Mouse (Mus musculus) megakaryocyte progenitor cell, adult 5-6 weeks (primary cell): Measurements from ENCODE around the gene Ifi35. TPM values are rescaled to one million over a fixed set of nuclear protein-coding genes. Genes with fewer than 3 reads are reported as not detected.
"Not testable (repeated sequence)": the region's sequence is repeated elsewhere in the genome, so short reads cannot be mapped to it uniquely, and the experiment has no call there.

Experiments
- ATAC-seq: replicated peaks from 2 replicates; pipeline ENCODE4 v1.8.0; 2016; ENCODE audit warnings: mild to moderate bottlenecking, moderate TSS enrichment, inconsistent platforms; ENCODE audit not compliant: poor library complexity
- total RNA-seq, 2 experiments: library from RNA; stranded (forward) in 1 of 2; stranded (reverse) in 1 of 2; fragments of 157-497, 149-512 nt in 1 of 2; fragments of 200-1000 nt in 1 of 2; gene quantifications; 2 replicates each; pipeline versions ENCODE4 v1.2.3 to v1.2.4; 2015 to 2017

The Ifi35 gene
- total RNA-seq (2015) (27.2 and 31.7 TPM in 2 replicates), total RNA-seq (2017) (31.1 and 32.6 TPM in 2 replicates)

DNA sequence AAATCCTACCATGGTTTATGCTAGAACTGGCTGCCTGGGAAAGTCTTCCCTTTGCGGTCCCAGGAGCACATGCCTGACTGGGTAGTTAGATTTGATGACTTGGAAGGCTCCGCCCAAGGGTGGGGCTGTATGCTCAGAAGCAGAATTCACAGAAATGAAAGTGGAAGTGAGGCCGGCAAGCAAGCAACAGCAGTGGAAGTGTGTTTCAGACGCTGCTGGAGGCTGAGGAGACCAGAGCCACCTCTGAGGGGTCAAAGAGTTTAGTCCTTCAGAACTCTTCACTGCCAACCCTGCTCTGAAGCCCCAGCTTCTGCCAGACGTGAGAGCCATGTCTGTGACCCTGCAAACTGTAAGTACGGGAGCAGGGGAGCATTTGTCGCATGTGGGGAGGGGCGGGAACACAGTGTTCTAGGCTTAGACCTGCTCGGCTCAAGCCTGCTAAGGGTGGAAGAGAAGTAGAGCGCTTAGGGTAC is at the start of gene Ifi35:
Ifi35 (plus strand) TSS at position 134 of the 473 bp plus-strand sequence.
- ATAC-seq = peak; percentile 84

GRCm38 (mm10) chr11:101415306-101415705 is 32.9 kb upstream of the Ifi35 start:
- no peak for ATAC-seq

GRCm38 (mm10) chr11:101416433-101417100 is 31.6 kb upstream of the Ifi35 start:
- ATAC-seq = peak; percentile 76

DNA sequence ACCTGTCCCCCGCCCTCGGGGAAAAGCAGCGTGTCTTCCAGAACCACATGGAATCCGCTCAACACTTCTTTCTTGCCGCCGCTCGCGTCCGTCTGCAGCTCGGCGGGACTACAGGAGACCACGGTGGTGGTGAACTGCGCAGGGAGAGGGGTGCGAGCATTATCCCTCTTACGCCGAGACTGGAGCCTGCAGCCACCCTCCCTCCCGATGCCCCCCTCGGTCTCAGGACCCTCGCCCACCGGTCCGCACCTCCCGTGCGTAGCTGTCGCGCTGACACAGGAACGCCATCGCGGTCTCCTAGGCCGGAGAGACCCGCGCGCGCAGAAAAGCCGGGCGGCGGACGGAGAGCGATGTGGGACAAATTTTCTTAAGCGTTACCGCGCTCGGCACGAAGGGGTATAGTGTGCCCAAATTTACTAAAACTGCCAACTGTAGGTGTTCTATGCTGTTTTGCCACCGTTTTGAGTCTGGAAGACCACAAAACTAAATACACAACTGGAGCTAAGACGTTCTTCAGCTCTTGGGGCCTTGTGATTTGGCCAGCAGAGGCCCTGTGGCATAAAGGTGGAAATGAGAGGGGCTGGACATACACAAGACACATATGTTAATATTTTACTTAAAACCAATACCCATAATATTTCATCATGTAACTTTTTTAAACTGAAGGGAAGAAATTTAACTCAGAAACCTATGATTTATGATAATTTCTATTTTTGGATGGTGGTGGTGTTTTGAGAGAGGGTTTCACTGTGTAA is 30.9 kb upstream of the Ifi35 start, which contains the start of gene Aarsd1:
Aarsd1 (minus strand) TSS at position 515 of the 755 bp plus-strand sequence.
- ATAC-seq = peak; percentile 93

- no peak for ATAC-seq
Observed at GRCm38 (mm10) chr11:101418991-101419390, 29.2 kb upstream of the Ifi35 start.

DNA sequence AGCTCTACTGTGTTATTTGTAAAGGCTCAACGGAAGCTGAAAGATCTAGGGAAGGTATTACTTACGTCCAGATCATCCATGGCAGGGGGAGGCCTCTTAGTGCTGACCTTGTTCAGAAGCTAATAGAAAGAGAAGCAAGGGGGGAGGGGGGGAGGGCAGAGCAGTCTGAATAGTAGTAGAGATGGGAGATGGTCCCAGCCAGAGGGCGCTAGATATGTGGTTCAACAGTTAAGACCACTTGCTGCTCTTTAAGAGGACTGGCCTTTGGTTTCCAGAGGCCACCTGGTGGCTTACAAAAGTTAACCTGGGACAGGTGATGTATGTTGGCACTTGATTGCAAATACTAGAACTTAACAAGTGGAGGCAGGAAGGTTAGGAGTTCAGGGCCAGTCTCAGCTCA is 28.6 kb upstream of the Ifi35 start:
- no peak for ATAC-seq

DNA sequence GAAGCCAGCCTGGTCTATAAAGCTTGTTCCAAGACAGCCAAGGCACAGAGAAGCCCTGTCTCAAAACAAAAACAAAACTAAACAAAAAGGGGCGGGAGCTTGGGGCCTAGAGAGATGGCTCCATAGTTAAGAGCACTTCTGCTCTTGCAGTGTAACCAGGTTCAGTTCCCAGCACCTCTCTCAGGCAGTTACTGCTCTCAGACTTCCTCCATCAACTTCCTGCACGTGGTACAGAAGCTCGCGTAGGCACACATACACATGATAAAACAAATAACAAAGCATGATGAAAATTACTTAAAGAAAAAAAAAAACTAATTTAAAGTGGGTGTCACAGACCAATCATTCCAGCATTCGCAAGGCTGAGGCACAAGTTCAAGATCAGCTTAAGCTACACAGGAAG is 28.1 kb upstream of the Ifi35 start:
- no peak for ATAC-seq

- ATAC-seq = 0 out of 2 replicates have a peak, but pooled peaks have one; percentile 5
Observed at GRCm38 (mm10) chr11:101424105-101424851, 23.9 kb upstream of the Ifi35 start, which contains the start of gene Gm27029. TSS of gene Gm27029 (minus strand) at chr11:101424796.

- peak; percentile 99 for ATAC-seq
Observed at GRCm38 (mm10) chr11:101424925-101425813, 23.0 kb upstream of the Ifi35 start, which contains the start of the genes Rundc1 and Ptges3l. TSS of gene Rundc1 (plus strand) at chr11:101425085. TSS of gene Ptges3l (minus strand) at chr11:101425333.

GRCm38 (mm10) chr11:101426165-101426564 is 22.0 kb upstream of the Ifi35 start:
- ATAC-seq = no peak

GRCm38 (mm10) chr11:101431327-101431726 is 16.9 kb upstream of the Ifi35 start:
- no peak for ATAC-seq

DNA sequence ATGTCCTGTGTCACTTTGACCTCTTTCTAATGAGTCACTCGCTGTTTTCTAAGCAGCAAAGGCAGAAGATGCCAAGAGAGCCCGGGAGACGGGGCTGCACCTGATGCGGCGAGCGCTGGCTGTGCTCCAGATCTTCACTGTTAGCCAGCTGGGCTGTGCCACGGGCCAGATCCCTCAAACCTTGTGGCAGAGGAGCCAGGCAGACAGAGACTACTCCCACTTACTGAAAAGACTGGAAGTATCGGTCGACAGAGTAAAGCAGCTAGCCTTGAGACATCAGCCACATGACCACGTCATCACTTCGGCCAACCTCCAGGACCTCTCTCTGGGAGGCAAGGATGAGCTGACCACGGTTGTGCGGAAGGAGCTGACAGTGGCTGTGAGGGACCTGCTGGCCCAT is 14.8 kb upstream of the Ifi35 start:
- no peak for ATAC-seq

GRCm38 (mm10) chr11:101435831-101436230 is 12.4 kb upstream of the Ifi35 start:
- ATAC-seq = no peak

DNA sequence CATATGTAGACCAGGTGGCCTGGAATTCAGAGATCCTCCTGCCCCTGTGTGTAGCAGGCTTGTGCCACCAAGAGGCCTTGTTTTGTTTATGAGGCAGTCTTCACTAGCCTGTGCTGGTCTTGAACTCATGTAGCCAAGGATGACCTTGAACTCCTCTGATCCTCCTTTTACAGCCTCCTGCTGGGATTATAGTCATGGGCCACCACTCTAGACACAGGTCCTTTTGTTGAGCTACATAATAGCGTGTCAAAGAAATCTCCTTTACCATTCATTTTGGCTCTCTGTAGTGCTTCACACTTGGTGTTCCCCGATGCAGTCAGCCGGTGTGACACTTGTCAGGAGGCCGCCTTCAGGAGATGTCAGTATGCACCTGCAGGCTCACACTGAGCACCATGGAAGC is 11.3 kb upstream of the Ifi35 start:
- ATAC-seq = no peak

GRCm38 (mm10) chr11:101438006-101438405 is 10.2 kb upstream of the Ifi35 start:
- not testable (repeated sequence) for ATAC-seq

DNA sequence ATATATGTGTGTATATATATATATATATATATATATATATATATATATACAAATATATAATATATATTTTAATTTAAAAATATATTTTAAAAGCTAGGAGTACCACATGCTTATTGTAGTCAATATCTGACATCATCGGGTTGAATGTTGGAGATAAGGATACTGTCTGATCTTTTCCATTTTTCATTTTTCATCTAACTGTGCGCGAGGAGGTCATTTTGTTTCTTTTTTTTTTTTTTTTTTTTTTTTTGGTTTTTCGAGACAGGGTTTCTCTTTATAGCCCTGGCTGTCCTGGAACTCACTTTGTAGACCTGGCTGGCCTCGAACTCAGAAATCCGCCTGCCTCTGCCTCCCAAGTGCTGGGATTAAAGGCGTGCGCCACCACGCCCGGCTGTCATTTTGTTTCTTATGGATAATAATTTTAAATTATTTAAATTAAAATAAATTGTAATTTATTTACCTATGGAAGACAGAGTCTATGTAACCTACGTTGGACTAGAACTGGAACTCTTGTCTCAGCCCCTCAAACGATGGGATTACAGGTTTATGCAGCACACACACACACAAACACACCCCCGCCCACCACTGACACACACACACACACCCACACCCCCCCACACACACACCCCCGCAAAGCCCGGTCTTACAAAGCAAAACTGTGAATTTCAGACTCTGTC is 6.6 kb upstream of the Ifi35 start:
- ATAC-seq = not testable (repeated sequence)

DNA sequence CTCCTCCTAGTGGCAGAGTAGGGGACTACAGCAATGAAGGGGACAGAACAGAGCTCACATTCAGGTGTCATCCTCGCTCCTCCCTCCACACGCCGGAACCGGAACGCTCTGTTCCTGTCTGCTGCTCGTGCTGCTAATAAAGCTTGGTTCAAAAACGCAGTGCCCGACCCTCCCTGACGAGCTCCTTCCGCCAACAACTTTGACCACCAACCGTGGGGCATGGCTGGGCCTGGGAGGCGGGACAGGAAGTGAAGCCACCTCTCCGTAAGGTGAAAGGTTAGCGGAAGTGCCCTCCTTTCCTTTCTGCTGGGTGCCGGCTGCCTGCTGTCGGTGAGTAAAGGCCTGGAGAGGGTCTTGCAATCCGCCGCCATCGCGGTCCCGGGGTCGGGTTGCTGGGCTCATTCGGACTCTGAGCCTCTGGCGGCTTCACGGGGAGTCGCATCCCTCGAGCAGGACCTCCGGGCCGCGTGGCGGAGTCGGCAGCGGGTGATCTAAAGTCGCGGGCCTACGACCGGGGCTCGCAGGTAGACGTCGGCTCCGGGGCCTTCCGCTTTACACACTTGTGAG is 6.0 kb upstream of the Ifi35 start, which contains the start of gene Rpl27:
Rpl27 (plus strand) TSS at position 172 of the 567 bp plus-strand sequence.
- ATAC-seq = peak; percentile 96

GRCm38 (mm10) chr11:101442760-101443159 is 5.4 kb upstream of the Ifi35 start:
- ATAC-seq = no peak

DNA sequence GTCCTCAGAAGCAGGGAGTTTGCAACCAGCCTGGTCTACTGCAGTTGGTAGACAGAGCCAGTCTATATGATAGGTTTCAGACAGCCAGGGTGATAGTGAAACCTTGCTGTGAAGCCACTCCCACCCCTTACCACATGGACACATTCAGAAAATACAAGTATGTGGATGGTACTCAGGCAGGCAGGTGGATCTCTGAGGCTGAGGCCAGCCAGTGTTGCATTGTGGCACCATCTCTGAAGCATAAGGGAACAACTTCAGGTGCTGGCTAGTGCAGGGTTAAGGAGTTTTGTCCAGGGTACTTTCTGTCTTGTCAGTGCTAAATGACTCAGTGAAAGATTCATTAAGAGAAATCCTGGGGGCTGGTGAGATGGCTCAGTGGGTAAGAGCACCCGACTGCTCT is 1.9 kb upstream of the Ifi35 start:
- ATAC-seq = no peak
